Mouse (Mus musculus) small intestine, adult 2 months (tissue): ENCODE results near the gene Slc4a8.

ENCODE experiments used
- CTCF ChIP-seq: fragments of 200-500 bp; IDR thresholded peaks from 2 replicates; pipeline ENCODE4 v1.5.1; 2012; ENCODE audit warnings: low read depth, mild to moderate bottlenecking, control low read depth, inconsistent platforms, low read length, moderate library complexity, mixed read lengths; ENCODE audit not compliant: insufficient replicate concordance, insufficient read length; ENCODE audit errors: extremely low read depth
- POLR2A ChIP-seq: fragments of 200-500 bp; IDR thresholded peaks from 2 replicates; pipeline ENCODE4 v1.6.1; 2012; ENCODE audit warnings: low read depth, mild to moderate bottlenecking, control low read depth, inconsistent platforms, low read length, moderate library complexity

- TF ChIP-seq POLR2A (no peak), CTCF (no peak)
These were observed 43.6 kb upstream of the Slc4a8 start for GRCm38 (mm10) chr15:100717933-100718332.
